Mouse (Mus musculus) liver, adult 2 months (tissue): Measurements from ENCODE around the gene Gm34653.

Experiments
- CTCF ChIP-seq: fragments of 200-500 bp; IDR thresholded peaks from 2 replicates; pipeline ENCODE4 v1.5.1; 2011; ENCODE audit warnings: low read depth, low read length, control low read depth
- POLR2A ChIP-seq: fragments of 200-500 bp; IDR thresholded peaks from 2 replicates; pipeline ENCODE4 v1.6.1; 2011; ENCODE audit warnings: low read length, control low read depth; ENCODE audit not compliant: insufficient read depth; ENCODE audit errors: extremely low read depth

- TF ChIP-seq POLR2A: no peak
- no peak for TF ChIP-seq CTCF
These were observed 28.0 kb upstream of the Gm34653 start for GRCm38 (mm10) chr2:34804815-34805214.
